ENCODE assay signal across 26 mouse cellular contexts in genomic region chr2:91186208-91186607, GRCm38 (mm10).
"Had no signal": no experiment of that assay in that cellular context is flagged by ENCODE, and none has a peak within 500 bp of the region (broad histone marks: within the 10 kb centered on the region; RNA-seq: fewer than 3 reads in every experiment).

No protein-coding gene starts in this region.

- DNase-seq: cerebellum, adult 8-10 months; cerebellum, adult 9-10 months; cerebellum, adult 9-11 months; cerebellum, postnatal 10 days; cerebellum, postnatal 14 days; cerebellum, postnatal 25 days; cerebellum, postnatal 36 days; embryo, embryonic 11 days; forebrain, postnatal 0 days; gastrocnemius, adult 2 months; gastrocnemius, postnatal 10 days; gastrocnemius, postnatal 14 days; gastrocnemius, postnatal 25 days; gastrocnemius, postnatal 36 days; heart, adult 11 months; heart, adult 18-20 months; heart, adult 2 months had no signal

- H3K9me3 ChIP-seq: embryonic facial prominence, embryonic 10.5 days; embryonic facial prominence, embryonic 12.5 days; embryonic facial prominence, embryonic 13.5 days; embryonic facial prominence, embryonic 15.5 days; forebrain, embryonic 10.5 days; forebrain, embryonic 12.5 days; forebrain, embryonic 13.5 days; forebrain, embryonic 15.5 days had no signal

- H3K27ac ChIP-seq: embryonic facial prominence, embryonic 10.5 days; embryonic facial prominence, embryonic 12.5 days; embryonic facial prominence, embryonic 13.5 days; embryonic facial prominence, embryonic 15.5 days; forebrain, embryonic 10.5 days; forebrain, embryonic 12.5 days; forebrain, embryonic 13.5 days; forebrain, embryonic 15.5 days; gastrocnemius, adult 2 months; heart, adult 2 months had no signal

- H3K36me3 ChIP-seq: embryonic facial prominence, embryonic 10.5 days; embryonic facial prominence, embryonic 12.5 days; embryonic facial prominence, embryonic 13.5 days; embryonic facial prominence, embryonic 15.5 days; forebrain, embryonic 10.5 days; forebrain, embryonic 12.5 days; forebrain, embryonic 15.5 days had no signal

- H3K4me3 ChIP-seq: embryonic facial prominence, embryonic 10.5 days; embryonic facial prominence, embryonic 12.5 days; embryonic facial prominence, embryonic 13.5 days; embryonic facial prominence, embryonic 15.5 days; erythroblast, embryonic 14.5 days; forebrain, embryonic 10.5 days; forebrain, embryonic 12.5 days; forebrain, embryonic 13.5 days; forebrain, embryonic 15.5 days; gastrocnemius, adult 2 months; heart, adult 2 months had no signal

- H3K27me3 ChIP-seq: embryonic facial prominence, embryonic 12.5 days; embryonic facial prominence, embryonic 13.5 days; embryonic facial prominence, embryonic 15.5 days; forebrain, embryonic 12.5 days; forebrain, embryonic 13.5 days; forebrain, embryonic 15.5 days had no signal

- H3K9ac ChIP-seq: embryonic facial prominence, embryonic 12.5 days; embryonic facial prominence, embryonic 13.5 days; embryonic facial prominence, embryonic 15.5 days; forebrain, embryonic 12.5 days; forebrain, embryonic 13.5 days; forebrain, embryonic 15.5 days; forebrain, postnatal 0 days had no signal
